Mouse (Mus musculus): ENCODE measurements around the gene Thbs3. TPM values are rescaled to one million over a fixed set of nuclear protein-coding genes. Genes with fewer than 3 reads are reported as not detected.

Thbs3 gene
- polyA plus RNA-seq, 1 experiment from 2014 or later = 47.5 TPM

DNA sequence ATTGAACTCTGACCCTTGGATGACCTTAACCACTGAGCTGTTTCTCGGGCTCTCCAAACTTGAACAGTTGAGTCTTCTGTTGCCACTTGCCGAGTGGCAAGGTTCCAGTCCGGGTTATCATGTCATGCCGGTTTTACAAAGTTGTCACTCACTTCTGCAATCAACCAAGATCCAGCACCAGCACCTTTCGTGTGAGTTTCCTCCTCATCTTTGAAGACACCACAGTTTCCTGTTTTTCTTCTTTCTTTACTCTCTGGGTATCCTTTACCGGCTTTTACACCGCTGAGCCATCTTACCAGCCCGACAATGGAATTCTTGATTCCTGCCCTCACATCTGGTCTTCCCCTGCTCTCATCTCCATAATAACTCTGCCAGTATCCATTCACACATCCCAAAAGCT, 24.5 kb upstream of the Thbs3 start:
- Histone ChIP-seq H3K9ac (ENCODE audit: low read depth, low read length) (no peak overlapping the region), H3K4me1 (ENCODE audit: control insufficient read depth, insufficient read depth, low read depth, low read length) (no peaks in the 10 kb centered on the region; the same call in 1 of the 2 replicates), H3K27me3 (replicated peaks; ENCODE audit: control insufficient read depth, insufficient read depth, low read length) (no peaks in the 10 kb centered on the region), H3K4me2 (ENCODE audit: low read length) (no peak overlapping the region), H3K9me3 (ENCODE audit: control insufficient read depth, low read length) (no peaks in the 10 kb centered on the region), H3K4me3 (ENCODE audit: low read length) (no peak overlapping the region), H3K36me3 (ENCODE audit: control insufficient read depth, insufficient read depth, low read length) (0 out of 2 replicates have a peak, but pooled peaks cover 2% of the 10 kb centered on the region), H3K27ac (ENCODE audit: low read depth, low read length) (no peak overlapping the region)
- 83% methylated on average over 8 of the region's 8 CpGs for WGBS
- no peak for ATAC-seq

DNA sequence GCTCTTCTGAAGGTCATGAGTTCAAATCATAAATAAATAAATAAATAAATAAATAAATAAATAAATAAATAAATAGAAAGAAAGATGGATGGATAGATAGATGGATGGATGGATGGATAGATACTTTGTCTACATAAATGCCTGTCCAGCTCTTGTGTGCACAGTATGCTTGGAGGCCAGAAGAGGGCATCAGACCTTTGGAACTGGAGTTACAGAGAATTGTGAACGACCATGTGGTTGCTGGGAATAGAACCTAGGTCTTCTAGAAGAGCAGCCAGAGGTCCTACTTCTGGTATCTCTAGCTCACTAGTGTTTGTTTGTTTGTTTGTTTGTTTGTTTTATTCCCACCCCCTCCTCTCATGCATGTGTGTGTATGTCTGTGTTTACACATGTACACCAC, 21.6 kb upstream of the Thbs3 start:
- 0 out of 2 replicates have a peak, but pooled peaks cover 2% of the 10 kb centered on the region for H3K36me3 ChIP-seq (ENCODE audit: control insufficient read depth, insufficient read depth, low read length)
- H3K9ac ChIP-seq (ENCODE audit: low read depth, low read length) = no peak overlapping the region
- H3K27ac ChIP-seq (ENCODE audit: low read depth, low read length) = no peak overlapping the region
- H3K4me1 ChIP-seq (ENCODE audit: control insufficient read depth, insufficient read depth, low read depth, low read length) = peaks cover 7% of the 10 kb centered on the region
- H3K4me2 ChIP-seq (ENCODE audit: low read length) = no peak overlapping the region
- no peaks in the 10 kb centered on the region for H3K9me3 ChIP-seq (ENCODE audit: control insufficient read depth, low read length)
- no peak overlapping the region for H3K4me3 ChIP-seq (ENCODE audit: low read length)
- H3K27me3 ChIP-seq (replicated peaks; ENCODE audit: control insufficient read depth, insufficient read depth, low read length) = no peaks in the 10 kb centered on the region
- WGBS = 65% methylated on average over 1 of the region's 1 CpGs
- ATAC-seq = no peak

DNA sequence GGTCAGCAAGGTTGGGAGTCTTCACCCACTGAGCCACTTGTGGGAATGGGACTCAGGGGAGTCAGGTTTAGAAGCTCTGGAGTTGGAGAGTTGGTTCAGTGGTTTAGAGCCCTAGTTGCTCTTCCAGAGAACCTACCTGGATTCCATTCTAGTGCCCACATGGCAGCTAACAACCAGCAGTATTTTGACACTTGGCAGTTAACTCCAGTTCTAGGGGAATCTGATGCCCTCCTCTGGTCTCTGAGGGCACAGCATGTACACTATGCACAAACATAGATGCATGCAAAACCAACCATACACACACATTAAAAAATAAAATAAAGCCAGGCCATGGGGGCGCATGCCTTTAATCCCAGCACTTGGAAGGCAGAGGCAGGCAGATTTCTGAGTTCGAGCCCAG, 21.1 kb upstream of the Thbs3 start:
- H3K27ac ChIP-seq (ENCODE audit: low read depth, low read length) = no peak overlapping the region
- peaks cover 7% of the 10 kb centered on the region for H3K4me1 ChIP-seq (ENCODE audit: control insufficient read depth, insufficient read depth, low read depth, low read length)
- WGBS = 87% methylated on average over 2 of the region's 2 CpGs
- 0 out of 2 replicates have a peak, but pooled peaks cover under 1% of the 10 kb centered on the region for H3K36me3 ChIP-seq (ENCODE audit: control insufficient read depth, insufficient read depth, low read length)
- ATAC-seq = no peak
- no peak overlapping the region for H3K4me2 ChIP-seq (ENCODE audit: low read length)
- H3K9me3 ChIP-seq (ENCODE audit: control insufficient read depth, low read length) = no peaks in the 10 kb centered on the region
- no peak overlapping the region for H3K9ac ChIP-seq (ENCODE audit: low read depth, low read length)
- H3K4me3 ChIP-seq (ENCODE audit: low read length) = no peak overlapping the region
- H3K27me3 ChIP-seq (replicated peaks; ENCODE audit: control insufficient read depth, insufficient read depth, low read length) = no peaks in the 10 kb centered on the region

DNA sequence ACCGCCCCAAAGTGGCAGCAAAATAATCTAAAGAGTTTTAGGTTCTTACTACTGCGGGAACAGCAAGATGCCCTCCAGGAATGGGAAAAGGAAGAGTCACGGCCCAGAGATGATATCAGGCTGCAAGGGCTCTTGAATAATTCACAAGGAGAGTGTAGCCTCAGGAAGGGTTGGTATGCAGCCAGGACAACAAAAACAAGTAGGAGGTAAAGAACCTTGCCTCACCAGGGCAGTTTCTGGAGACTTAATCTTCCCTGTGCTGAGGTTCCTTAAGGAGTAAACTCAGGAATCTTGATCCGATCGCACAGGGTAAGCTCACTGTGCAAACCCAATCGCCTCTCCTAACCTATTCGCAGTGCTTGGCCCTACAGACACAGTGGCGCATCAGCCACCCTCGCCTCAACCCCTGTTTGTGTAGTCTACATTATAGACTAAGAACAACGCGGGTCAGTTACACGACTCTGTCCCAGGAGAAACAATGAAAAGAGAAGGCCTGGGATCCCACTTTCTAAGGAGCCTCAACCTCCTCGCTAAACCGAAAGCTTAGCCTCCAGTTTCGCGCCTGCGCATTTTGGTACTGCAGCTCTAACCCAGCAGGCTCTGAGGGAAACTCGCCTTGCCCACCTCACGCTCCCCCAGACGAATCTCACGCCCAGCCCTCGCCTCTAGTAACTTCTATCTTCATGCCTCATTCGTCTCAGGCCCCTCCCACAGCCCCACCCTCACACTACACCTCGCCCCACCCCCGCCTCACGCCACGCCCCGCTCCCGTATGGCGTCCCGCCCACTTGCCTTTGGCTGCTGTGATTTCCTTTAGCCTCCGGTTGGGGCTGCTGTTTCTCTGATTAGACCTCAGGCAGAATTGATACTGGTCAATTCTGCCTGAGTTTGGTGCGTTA, 18.8 kb upstream of the Thbs3 start:
- H3K9ac ChIP-seq (ENCODE audit: low read depth, low read length) = peak overlapping the region; percentile 70
- no peaks in the 10 kb centered on the region for H3K36me3 ChIP-seq (ENCODE audit: control insufficient read depth, insufficient read depth, low read length)
- peak overlapping the region; percentile 80 for H3K27ac ChIP-seq (ENCODE audit: low read depth, low read length)
- no peaks in the 10 kb centered on the region for H3K27me3 ChIP-seq (replicated peaks; ENCODE audit: control insufficient read depth, insufficient read depth, low read length)
- H3K9me3 ChIP-seq (ENCODE audit: control insufficient read depth, low read length) = no peaks in the 10 kb centered on the region
- peak; percentile 96 for ATAC-seq
- peaks cover 7% of the 10 kb centered on the region for H3K4me1 ChIP-seq (ENCODE audit: control insufficient read depth, insufficient read depth, low read depth, low read length)
- peak overlapping the region; percentile 77 for H3K4me2 ChIP-seq (ENCODE audit: low read length)
- peak overlapping the region; percentile 43 for H3K4me3 ChIP-seq (ENCODE audit: low read length)
- WGBS = 11% methylated on average over 33 of the region's 33 CpGs

DNA sequence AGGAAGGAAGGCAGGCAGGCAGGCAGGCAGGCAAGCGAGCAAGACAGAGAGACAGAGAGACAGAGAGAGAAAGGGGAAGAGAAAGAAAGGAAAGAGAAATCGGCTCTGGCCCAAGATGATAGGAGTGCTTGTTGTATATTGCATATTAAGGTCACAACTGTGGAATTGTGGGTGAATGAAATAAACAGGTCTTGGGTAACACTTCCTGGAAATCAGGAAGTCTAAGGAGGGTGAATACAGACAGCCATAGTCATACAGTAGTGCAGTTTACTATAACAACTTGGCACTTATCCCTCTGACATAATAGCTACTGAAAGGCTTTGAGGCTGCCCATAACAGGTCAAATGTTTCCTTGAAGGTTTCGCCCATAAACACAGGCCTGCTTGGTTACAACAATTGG, 15.1 kb upstream of the Thbs3 start:
- no peak overlapping the region for H3K4me3 ChIP-seq (ENCODE audit: low read length)
- no peaks in the 10 kb centered on the region for H3K36me3 ChIP-seq (ENCODE audit: control insufficient read depth, insufficient read depth, low read length)
- H3K4me1 ChIP-seq (ENCODE audit: control insufficient read depth, insufficient read depth, low read depth, low read length) = peaks cover 11% of the 10 kb centered on the region
- WGBS = 75% methylated on average over 3 of the region's 3 CpGs
- H3K9me3 ChIP-seq (ENCODE audit: control insufficient read depth, low read length) = no peaks in the 10 kb centered on the region
- ATAC-seq = no peak
- no peak overlapping the region for H3K4me2 ChIP-seq (ENCODE audit: low read length)
- no peak overlapping the region for H3K9ac ChIP-seq (ENCODE audit: low read depth, low read length)
- H3K27ac ChIP-seq (ENCODE audit: low read depth, low read length) = no peak overlapping the region
- H3K27me3 ChIP-seq (replicated peaks; ENCODE audit: control insufficient read depth, insufficient read depth, low read length) = no peaks in the 10 kb centered on the region

DNA sequence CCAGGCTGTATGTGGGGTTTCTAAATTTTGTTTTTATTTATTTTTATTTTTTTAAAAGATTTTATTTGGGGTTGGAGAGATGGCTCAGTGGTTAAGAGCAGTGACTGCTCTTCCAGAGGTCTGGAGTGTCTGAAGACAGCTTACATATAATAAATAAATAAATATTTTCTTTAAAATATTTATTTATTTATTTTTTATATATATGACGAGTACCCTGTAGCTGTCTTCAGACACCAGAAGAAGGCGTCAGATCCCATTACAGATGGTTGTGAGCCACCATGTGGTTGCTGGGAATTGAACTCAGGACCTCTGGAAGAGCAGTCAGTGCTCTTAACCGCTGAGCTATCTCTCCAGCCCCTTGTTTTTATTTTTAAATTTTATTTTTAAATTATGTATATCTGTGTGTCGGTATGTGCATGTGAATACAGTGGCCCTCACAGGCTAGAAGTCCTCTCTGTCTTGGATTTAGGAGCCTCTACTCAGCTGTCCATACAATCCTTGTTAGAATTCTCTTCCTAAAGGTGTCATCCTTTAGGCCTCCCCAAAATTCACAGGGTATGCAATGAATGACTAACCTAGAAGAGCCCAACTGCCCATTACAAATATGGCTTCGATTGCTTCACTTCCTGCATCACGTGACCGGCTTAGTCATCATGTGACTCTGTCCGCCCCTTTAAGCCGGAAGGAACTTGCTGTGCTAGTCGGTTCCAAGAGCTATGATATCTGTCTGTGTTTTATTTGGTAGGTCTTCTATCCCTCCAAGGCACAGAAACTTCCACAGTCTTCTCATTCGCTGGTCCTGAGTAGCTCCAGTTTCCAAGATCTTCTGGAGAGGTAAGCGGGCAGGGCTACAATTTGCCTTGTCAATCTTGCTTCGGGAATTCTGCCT, 12.5 kb upstream of the Thbs3 start, which contains the start of gene Gba:
Gba (plus strand) TSS at position 676 of the 889 bp plus-strand sequence.
- Histone ChIP-seq H3K36me3 (ENCODE audit: control insufficient read depth, insufficient read depth, low read length) (peaks cover 13% of the 10 kb centered on the region; the same call in 1 of the 2 replicates), H3K9ac (ENCODE audit: low read depth, low read length) (peak within 1 kb of the TSS; percentile 67), H3K9me3 (ENCODE audit: control insufficient read depth, low read length) (no peaks in the 10 kb centered on the region), H3K4me1 (ENCODE audit: control insufficient read depth, insufficient read depth, low read depth, low read length) (peaks cover 5% of the 10 kb centered on the region), H3K4me3 (ENCODE audit: low read length) (peak within 1 kb of the TSS; percentile 59), H3K4me2 (ENCODE audit: low read length) (peak within 1 kb of the TSS; percentile 87), H3K27me3 (replicated peaks; ENCODE audit: control insufficient read depth, insufficient read depth, low read length) (no peaks in the 10 kb centered on the region), H3K27ac (ENCODE audit: low read depth, low read length) (peak within 1 kb of the TSS; percentile 10; the same call in 1 of the 2 replicates)
- 25% methylated on average over 13 of the region's 13 CpGs for WGBS
- ATAC-seq = peak; percentile 89

DNA sequence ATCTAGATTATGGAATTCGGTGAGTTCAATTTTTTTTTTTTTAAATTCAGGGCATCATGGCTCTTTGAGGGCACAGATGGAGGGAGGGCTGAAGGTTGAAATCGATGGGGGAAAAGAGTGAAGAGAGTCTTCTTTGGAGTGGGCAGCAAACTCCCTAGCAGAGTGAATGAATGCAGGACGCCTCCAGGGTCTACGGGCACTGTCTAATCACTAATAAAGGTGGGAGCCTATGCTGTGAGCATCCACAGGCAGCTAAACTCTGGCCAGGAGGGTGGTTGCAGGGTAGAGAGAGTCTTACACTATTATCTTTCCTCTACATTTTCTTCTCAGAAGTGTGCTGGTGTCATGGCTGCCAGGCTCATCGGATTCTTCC, 11.9 kb upstream of the Thbs3 start:
- ATAC-seq = peak; percentile 28
- Histone ChIP-seq H3K9me3 (ENCODE audit: control insufficient read depth, low read length) (no peaks in the 10 kb centered on the region), H3K4me2 (ENCODE audit: low read length) (peak overlapping the region; percentile 87), H3K27me3 (replicated peaks; ENCODE audit: control insufficient read depth, insufficient read depth, low read length) (no peaks in the 10 kb centered on the region), H3K27ac (ENCODE audit: low read depth, low read length) (peak overlapping the region; percentile 3; the same call in 1 of the 2 replicates), H3K9ac (ENCODE audit: low read depth, low read length) (peak overlapping the region; percentile 67), H3K36me3 (ENCODE audit: control insufficient read depth, insufficient read depth, low read length) (peaks cover 20% of the 10 kb centered on the region), H3K4me1 (ENCODE audit: control insufficient read depth, insufficient read depth, low read depth, low read length) (peaks cover 5% of the 10 kb centered on the region), H3K4me3 (ENCODE audit: low read length) (peak overlapping the region; percentile 59)
- 36% methylated on average over 5 of the region's 5 CpGs for WGBS

DNA sequence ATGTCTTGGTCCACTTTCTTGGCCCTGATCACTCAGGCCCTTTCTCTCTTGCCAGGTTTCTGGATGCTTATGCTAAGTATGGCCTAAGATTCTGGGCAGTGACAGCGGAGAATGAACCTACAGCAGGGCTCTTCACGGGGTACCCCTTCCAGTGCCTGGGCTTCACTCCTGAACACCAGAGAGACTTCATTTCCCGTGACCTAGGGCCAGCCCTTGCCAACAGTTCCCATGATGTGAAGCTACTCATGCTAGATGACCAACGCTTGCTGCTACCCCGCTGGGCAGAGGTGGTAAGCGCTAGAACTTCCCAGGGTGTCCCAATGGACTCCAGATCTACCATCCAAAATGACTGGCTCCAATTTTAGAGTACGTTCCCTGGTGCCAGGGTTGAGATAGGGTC, 8.9 kb upstream of the Thbs3 start:
- Histone ChIP-seq H3K27me3 (replicated peaks; ENCODE audit: control insufficient read depth, insufficient read depth, low read length) (no peaks in the 10 kb centered on the region), H3K4me3 (ENCODE audit: low read length) (no peak overlapping the region), H3K9me3 (ENCODE audit: control insufficient read depth, low read length) (no peaks in the 10 kb centered on the region), H3K27ac (ENCODE audit: low read depth, low read length) (no peak overlapping the region), H3K9ac (ENCODE audit: low read depth, low read length) (no peak overlapping the region), H3K4me2 (ENCODE audit: low read length) (no peak overlapping the region), H3K36me3 (ENCODE audit: control insufficient read depth, insufficient read depth, low read length) (peaks cover 38% of the 10 kb centered on the region), H3K4me1 (ENCODE audit: control insufficient read depth, insufficient read depth, low read depth, low read length) (peaks cover 5% of the 10 kb centered on the region)
- WGBS = 97% methylated on average over 7 of the region's 7 CpGs
- ATAC-seq = no peak

DNA sequence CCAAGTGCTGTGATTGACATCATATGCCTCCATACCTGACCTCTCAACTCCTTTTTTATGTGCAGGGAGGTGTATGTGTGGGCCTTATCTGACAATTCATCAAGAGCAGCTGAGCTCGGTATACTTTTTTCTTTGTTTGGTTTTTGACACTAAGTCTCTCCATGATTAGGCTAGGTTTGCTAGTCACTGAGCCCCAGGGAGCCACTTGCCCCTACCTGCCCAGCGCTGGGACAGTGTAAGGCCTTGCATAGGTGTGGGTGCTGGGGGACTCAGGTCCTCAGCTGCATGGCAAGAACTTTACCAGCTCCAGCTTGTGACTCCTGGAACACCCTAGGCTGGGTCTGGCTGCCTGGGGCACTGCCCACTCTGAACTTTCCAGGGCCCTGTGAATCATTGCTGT, 8.3 kb upstream of the Thbs3 start:
- ATAC-seq = no peak

More for the DNA sequence above, 8.3 kb upstream of the Thbs3 start:
- no peaks in the 10 kb centered on the region for H3K9me3 ChIP-seq (ENCODE audit: control insufficient read depth, low read length)
- H3K4me3 ChIP-seq (ENCODE audit: low read length) = no peak overlapping the region
- H3K4me2 ChIP-seq (ENCODE audit: low read length) = no peak overlapping the region
- H3K36me3 ChIP-seq (ENCODE audit: control insufficient read depth, insufficient read depth, low read length) = peaks cover 38% of the 10 kb centered on the region
- 96% methylated on average over 2 of the region's 2 CpGs for WGBS
- peaks cover 5% of the 10 kb centered on the region for H3K4me1 ChIP-seq (ENCODE audit: control insufficient read depth, insufficient read depth, low read depth, low read length)
- no peak overlapping the region for H3K9ac ChIP-seq (ENCODE audit: low read depth, low read length)
- no peaks in the 10 kb centered on the region for H3K27me3 ChIP-seq (replicated peaks; ENCODE audit: control insufficient read depth, insufficient read depth, low read length)
- H3K27ac ChIP-seq (ENCODE audit: low read depth, low read length) = no peak overlapping the region

All from hindbrain, embryonic 16.5 days (tissue).